Mouse (Mus musculus): Measurements from ENCODE around the gene Hemk1. TPM values are rescaled to one million over a fixed set of nuclear protein-coding genes. Genes with fewer than 3 reads are reported as not detected.

Hemk1 gene
- polyA plus RNA-seq, 1 experiment from 2014 or later, result 9.9 TPM

DNA sequence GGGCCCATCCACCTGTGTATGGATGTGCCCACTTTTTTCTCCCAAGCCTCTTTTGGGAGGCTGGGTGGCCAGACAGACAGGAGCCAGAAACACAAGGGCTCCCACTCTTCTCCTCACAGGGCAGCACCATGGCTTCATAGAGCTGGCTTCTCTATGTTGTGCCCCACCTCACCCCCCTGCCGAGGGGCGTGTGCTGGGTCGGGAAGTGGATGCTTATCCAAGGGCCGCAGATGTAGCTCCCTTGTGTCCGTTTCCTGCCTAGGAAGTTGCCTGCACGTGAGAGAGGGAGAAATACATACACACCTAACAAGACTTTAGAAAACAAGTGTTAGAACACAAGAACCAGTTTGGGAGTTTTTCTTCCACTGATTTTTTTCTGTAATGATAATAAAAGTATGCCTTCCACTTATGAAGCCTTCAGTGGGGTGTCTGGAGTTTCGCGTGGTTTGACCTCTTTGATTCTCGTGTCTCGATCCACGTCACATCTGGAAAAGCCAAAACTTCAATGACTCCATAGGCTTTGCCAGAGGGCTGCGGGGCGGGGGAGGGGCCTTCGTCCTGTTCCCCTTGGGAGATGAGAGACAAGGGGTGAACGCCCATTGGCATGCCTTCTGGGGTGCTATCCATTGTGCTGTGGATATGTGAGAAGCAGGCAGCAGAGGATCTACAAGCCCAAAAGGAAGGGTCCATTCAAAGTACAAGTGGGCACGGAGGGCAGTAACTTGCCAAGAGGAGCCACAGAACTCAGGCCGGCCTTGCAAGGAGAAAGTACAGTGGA, 36.4 kb downstream of the Hemk1 start:
- no peak for ATAC-seq (ENCODE audit: low FRiP score)
- Histone ChIP-seq H3K9me3 (ENCODE audit: control insufficient read depth, low read length) (no peaks in the 10 kb centered on the region), H3K36me3 (ENCODE audit: control insufficient read depth, insufficient read depth, low read length) (0 out of 2 replicates have a peak, but pooled peaks cover 3% of the 10 kb centered on the region), H3K4me1 (ENCODE audit: control insufficient read depth, insufficient read depth, low read length) (peaks cover 6% of the 10 kb centered on the region; the same call in 1 of the 2 replicates), H3K4me2 (no peak overlapping the region), H3K9ac (ENCODE audit: low read length) (no peak overlapping the region), H3K4me3 (ENCODE audit: low read depth, low read length) (no peak overlapping the region), H3K27ac (ENCODE audit: low read depth, low read length) (no peak overlapping the region), H3K27me3 (ENCODE audit: control insufficient read depth, insufficient read depth, low read length) (no peaks in the 10 kb centered on the region)
- 82% methylated on average over 17 of the region's 17 CpGs for WGBS
- no peak for DNase-seq (ENCODE audit: low spot score, missing footprints)

DNA sequence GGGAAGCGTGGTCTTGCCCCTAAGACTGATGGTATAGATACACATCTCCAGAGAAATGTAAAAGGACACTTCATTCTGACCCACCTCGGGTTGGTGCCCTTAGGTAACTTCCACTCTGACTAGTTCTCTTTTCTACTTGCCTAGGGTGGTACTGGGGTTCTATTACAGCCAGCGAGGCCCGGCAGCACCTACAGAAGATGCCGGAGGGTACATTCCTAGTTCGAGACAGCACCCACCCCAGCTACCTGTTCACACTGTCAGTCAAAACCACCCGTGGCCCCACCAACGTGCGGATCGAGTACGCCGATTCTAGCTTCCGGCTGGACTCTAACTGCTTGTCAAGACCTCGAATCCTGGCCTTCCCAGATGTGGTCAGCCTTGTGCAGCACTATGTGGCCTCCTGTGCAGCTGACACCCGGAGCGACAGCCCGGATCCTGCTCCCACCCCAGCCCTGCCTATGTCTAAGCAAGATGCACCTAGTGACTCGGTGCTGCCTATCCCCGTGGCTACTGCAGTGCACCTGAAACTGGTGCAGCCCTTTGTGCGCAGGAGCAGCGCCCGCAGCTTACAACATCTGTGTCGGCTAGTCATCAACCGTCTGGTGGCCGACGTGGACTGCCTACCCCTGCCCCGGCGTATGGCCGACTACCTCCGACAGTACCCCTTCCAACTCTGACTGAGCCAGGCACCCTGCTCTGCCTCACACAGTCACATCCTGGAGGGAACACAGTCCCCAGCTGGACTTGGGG, 37.8 kb downstream of the Hemk1 start:
- 92% methylated on average over 30 of the region's 30 CpGs for WGBS
- no peak overlapping the region for H3K4me3 ChIP-seq (ENCODE audit: low read depth, low read length)
- ATAC-seq (ENCODE audit: low FRiP score), result no peak

DNA sequence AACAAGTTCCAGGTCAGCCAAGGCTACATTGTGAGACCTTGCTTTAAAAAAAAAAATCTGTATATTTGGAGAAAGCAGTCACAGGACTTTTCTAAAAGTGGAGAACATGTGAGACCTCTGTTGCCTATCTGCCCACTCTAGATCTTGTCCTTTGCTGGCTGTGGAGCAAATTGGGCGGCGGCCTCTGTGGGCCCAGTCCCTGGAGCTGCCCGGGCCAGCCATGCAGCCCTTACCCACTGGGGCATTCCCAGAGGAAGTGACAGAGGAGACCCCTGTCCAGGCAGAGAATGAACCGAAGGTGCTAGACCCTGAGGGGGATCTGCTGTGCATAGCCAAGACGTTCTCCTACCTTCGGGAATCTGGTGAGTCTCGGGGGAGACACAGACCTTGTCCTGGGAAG, 38.4 kb downstream of the Hemk1 start:
- WGBS, result 91% methylated on average over 7 of the region's 7 CpGs
- Histone ChIP-seq H3K36me3 (ENCODE audit: control insufficient read depth, insufficient read depth, low read length) (0 out of 2 replicates have a peak, but pooled peaks cover 3% of the 10 kb centered on the region), H3K4me3 (ENCODE audit: low read depth, low read length) (no peak overlapping the region), H3K27me3 (ENCODE audit: control insufficient read depth, insufficient read depth, low read length) (peaks cover 5% of the 10 kb centered on the region), H3K9ac (ENCODE audit: low read length) (no peak overlapping the region), H3K4me2 (no peak overlapping the region), H3K9me3 (ENCODE audit: control insufficient read depth, low read length) (no peaks in the 10 kb centered on the region), H3K4me1 (ENCODE audit: control insufficient read depth, insufficient read depth, low read length) (peaks cover 6% of the 10 kb centered on the region; the same call in 1 of the 2 replicates), H3K27ac (ENCODE audit: low read depth, low read length) (no peak overlapping the region)
- no peak for DNase-seq (ENCODE audit: low spot score, missing footprints)
- ATAC-seq (ENCODE audit: low FRiP score), result no peak

More for the DNA sequence above, 37.8 kb downstream of the Hemk1 start:
- DNase-seq (ENCODE audit: low spot score, missing footprints), result no peak
- H3K4me1 ChIP-seq (ENCODE audit: control insufficient read depth, insufficient read depth, low read length), result peaks cover 6% of the 10 kb centered on the region; the same call in 1 of the 2 replicates
- no peaks in the 10 kb centered on the region for H3K9me3 ChIP-seq (ENCODE audit: control insufficient read depth, low read length)
- no peak overlapping the region for H3K4me2 ChIP-seq
- H3K27ac ChIP-seq (ENCODE audit: low read depth, low read length), result no peak overlapping the region
- H3K36me3 ChIP-seq (ENCODE audit: control insufficient read depth, insufficient read depth, low read length), result 0 out of 2 replicates have a peak, but pooled peaks cover 3% of the 10 kb centered on the region
- peaks cover 4% of the 10 kb centered on the region for H3K27me3 ChIP-seq (ENCODE audit: control insufficient read depth, insufficient read depth, low read length)
- no peak overlapping the region for H3K9ac ChIP-seq (ENCODE audit: low read length)

DNA sequence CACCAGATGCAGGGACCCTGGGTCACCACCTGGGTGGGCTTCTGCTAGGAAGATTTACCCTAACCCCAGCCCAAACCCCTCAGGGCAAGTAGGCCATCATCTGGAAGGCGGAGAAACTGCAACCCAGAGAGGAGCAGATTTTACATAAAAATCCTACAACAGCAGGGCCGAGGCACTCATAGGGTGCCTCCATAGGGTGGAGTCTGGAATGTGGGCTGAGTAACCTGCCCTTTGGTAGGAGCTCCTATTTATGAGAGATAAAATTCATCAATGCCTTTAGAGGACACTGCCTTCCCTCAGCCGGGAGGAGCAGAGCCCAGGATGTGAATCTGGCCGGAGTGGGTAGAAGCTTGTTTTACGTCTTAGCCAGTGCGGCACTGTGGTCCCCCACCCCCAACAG, 39.3 kb downstream of the Hemk1 start:
- H3K36me3 ChIP-seq (ENCODE audit: control insufficient read depth, insufficient read depth, low read length), result 0 out of 2 replicates have a peak, but pooled peaks cover 3% of the 10 kb centered on the region
- no peak overlapping the region for H3K9ac ChIP-seq (ENCODE audit: low read length)
- H3K4me1 ChIP-seq (ENCODE audit: control insufficient read depth, insufficient read depth, low read length), result peaks cover 6% of the 10 kb centered on the region; the same call in 1 of the 2 replicates
- H3K4me2 ChIP-seq, result no peak overlapping the region
- no peak overlapping the region for H3K4me3 ChIP-seq (ENCODE audit: low read depth, low read length)
- no peaks in the 10 kb centered on the region for H3K9me3 ChIP-seq (ENCODE audit: control insufficient read depth, low read length)
- no peak for DNase-seq (ENCODE audit: low spot score, missing footprints)
- H3K27me3 ChIP-seq (ENCODE audit: control insufficient read depth, insufficient read depth, low read length), result peaks cover 5% of the 10 kb centered on the region
- 93% methylated on average over 6 of the region's 6 CpGs for WGBS
- no peak overlapping the region for H3K27ac ChIP-seq (ENCODE audit: low read depth, low read length)
- ATAC-seq (ENCODE audit: low FRiP score), result no peak

DNA sequence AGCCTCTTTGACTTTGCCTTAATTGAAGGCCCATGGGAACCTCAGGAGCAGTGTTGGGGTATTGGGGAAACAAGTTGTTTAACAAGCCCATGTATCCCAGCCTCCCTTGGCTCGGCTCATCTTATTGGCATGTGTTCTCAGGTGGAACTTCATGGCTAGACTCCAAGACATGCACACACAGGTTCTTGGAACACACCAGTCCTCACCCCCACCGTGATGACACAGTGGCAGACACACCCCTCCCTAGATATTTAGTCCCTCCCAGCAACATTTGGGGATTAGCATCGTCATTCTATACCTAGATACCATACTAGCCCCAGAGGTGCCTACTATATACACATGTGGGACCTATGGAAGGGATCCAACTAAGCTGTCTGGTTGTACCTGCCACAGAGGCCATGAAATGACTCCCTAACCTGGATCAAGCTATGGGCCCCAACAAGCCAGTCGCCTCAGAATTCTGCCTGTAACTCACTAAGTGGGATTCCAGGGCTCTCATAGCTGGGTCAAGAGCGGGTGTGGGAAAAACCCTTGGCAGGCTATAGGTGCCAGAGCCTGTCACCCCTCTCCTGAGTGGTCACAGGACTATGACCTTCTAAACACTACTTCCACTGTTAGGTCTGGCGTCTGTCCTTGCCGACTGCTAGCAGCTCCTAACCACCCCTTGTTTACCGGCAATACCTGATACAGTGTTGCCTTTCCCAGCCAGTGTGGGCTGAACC, 39.9 kb downstream of the Hemk1 start:
- ATAC-seq (ENCODE audit: low FRiP score) (no peak), DNase-seq (ENCODE audit: low spot score, missing footprints) (no peak)
- H3K27me3 ChIP-seq (ENCODE audit: control insufficient read depth, insufficient read depth, low read length), result peaks cover 5% of the 10 kb centered on the region
- no peaks in the 10 kb centered on the region for H3K9me3 ChIP-seq (ENCODE audit: control insufficient read depth, low read length)
- H3K9ac ChIP-seq (ENCODE audit: low read length), result no peak overlapping the region
- H3K36me3 ChIP-seq (ENCODE audit: control insufficient read depth, insufficient read depth, low read length), result 0 out of 2 replicates have a peak, but pooled peaks cover 3% of the 10 kb centered on the region
- H3K4me2 ChIP-seq, result no peak overlapping the region
- WGBS, result 90% methylated on average over 8 of the region's 8 CpGs
- no peak overlapping the region for H3K27ac ChIP-seq (ENCODE audit: low read depth, low read length)
- peaks cover 6% of the 10 kb centered on the region; the same call in 1 of the 2 replicates for H3K4me1 ChIP-seq (ENCODE audit: control insufficient read depth, insufficient read depth, low read length)
- no peak overlapping the region for H3K4me3 ChIP-seq (ENCODE audit: low read depth, low read length)

DNA sequence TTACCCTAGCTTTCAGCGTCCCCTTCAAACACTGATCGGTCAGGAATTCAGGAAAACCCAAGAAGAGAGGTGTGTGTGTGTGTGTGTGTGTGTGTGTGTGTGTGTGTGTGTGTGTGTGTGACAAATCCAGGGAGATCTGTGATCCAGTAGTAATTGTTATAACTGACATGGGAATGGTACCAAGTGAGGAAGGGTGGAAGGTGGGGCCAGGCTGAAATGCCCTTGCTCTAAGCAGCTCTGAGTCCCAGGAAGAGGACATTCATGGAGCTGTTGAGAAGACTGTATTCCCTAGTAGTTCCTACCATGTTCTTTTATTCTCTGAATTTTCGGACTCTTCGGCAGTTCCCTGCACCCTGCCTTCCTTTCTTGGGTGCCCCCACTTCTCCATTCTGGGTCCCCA, 40.5 kb downstream of the Hemk1 start:
- Histone ChIP-seq H3K4me1 (ENCODE audit: control insufficient read depth, insufficient read depth, low read length) (peaks cover 6% of the 10 kb centered on the region; the same call in 1 of the 2 replicates), H3K27me3 (ENCODE audit: control insufficient read depth, insufficient read depth, low read length) (peaks cover 5% of the 10 kb centered on the region), H3K27ac (ENCODE audit: low read depth, low read length) (no peak overlapping the region), H3K9ac (ENCODE audit: low read length) (no peak overlapping the region), H3K4me3 (ENCODE audit: low read depth, low read length) (peak overlapping the region; percentile 55; the same call in 1 of the 2 replicates), H3K36me3 (ENCODE audit: control insufficient read depth, insufficient read depth, low read length) (0 out of 2 replicates have a peak, but pooled peaks cover 3% of the 10 kb centered on the region), H3K4me2 (peak overlapping the region; percentile 88), H3K9me3 (ENCODE audit: control insufficient read depth, low read length) (no peaks in the 10 kb centered on the region)
- 93% methylated on average over 4 of the region's 4 CpGs for WGBS
- DNase-seq (ENCODE audit: low spot score, missing footprints) (no peak), ATAC-seq (ENCODE audit: low FRiP score) (no peak)

DNA sequence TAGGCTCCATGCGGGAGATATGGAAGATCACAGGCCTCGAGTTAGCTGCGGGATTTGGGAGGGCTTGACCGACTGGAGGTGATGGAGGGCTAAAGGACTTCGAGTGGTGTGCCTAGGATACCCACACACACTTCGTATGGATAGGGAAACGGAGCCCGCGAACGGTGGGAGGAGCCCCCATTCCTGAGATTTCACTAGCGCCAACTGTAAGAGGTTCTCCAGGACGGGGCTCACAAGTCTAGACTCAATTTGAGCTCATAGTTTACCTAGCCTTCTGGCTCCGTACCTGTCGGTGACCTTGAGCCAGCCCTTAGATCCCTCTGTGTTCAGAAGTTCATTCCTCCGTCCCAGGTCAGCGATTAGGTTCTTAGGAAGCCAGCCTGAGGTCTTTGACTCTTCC, 41.1 kb downstream of the Hemk1 start:
- WGBS, result 17% methylated on average over 16 of the region's 16 CpGs
- ATAC-seq (ENCODE audit: low FRiP score) (no peak; the same call in 1 of the 2 replicates), DNase-seq (ENCODE audit: low spot score, missing footprints) (no peak)
- Histone ChIP-seq H3K4me1 (ENCODE audit: control insufficient read depth, insufficient read depth, low read length) (peaks cover 6% of the 10 kb centered on the region; the same call in 1 of the 2 replicates), H3K27ac (ENCODE audit: low read depth, low read length) (no peak overlapping the region), H3K9me3 (ENCODE audit: control insufficient read depth, low read length) (no peaks in the 10 kb centered on the region), H3K36me3 (ENCODE audit: control insufficient read depth, insufficient read depth, low read length) (0 out of 2 replicates have a peak, but pooled peaks cover 3% of the 10 kb centered on the region), H3K27me3 (ENCODE audit: control insufficient read depth, insufficient read depth, low read length) (peaks cover 5% of the 10 kb centered on the region), H3K9ac (ENCODE audit: low read length) (peak overlapping the region; percentile 74), H3K4me2 (peak overlapping the region; percentile 88), H3K4me3 (ENCODE audit: low read depth, low read length) (peak overlapping the region; percentile 55)

DNA sequence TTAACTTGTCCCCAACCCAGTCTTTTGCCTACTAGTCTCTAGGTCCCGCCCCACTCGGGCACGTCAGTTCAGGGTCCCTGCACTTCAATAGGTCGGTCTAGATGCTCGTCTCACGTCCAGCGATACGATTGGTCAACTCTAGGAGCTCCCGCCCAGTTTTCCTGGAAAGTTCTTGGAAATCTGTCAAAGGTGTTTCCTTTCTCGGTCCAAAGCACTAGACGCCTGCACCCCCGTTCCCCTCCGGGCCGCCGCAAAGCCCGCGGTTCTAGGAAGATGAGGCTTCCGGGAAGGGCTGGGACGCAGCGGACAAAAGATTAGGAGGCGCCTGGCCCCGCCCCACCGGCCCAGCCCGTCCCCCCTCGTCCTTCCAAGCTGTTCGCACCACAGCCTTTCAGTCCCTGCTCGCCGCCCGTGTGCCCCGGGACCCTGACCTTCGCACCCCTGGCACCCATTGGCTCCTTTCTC, 41.6 kb downstream of the Hemk1 start:
- Histone ChIP-seq H3K4me2 (peak overlapping the region; percentile 88), H3K9ac (ENCODE audit: low read length) (peak overlapping the region; percentile 74), H3K27me3 (ENCODE audit: control insufficient read depth, insufficient read depth, low read length) (peaks cover 5% of the 10 kb centered on the region), H3K36me3 (ENCODE audit: control insufficient read depth, insufficient read depth, low read length) (0 out of 2 replicates have a peak, but pooled peaks cover 3% of the 10 kb centered on the region), H3K9me3 (ENCODE audit: control insufficient read depth, low read length) (no peaks in the 10 kb centered on the region), H3K27ac (ENCODE audit: low read depth, low read length) (0 out of 2 replicates have a peak overlapping the region, but pooled peaks have one; percentile 17), H3K4me3 (ENCODE audit: low read depth, low read length) (peak overlapping the region; percentile 55), H3K4me1 (ENCODE audit: control insufficient read depth, insufficient read depth, low read length) (peaks cover 6% of the 10 kb centered on the region; the same call in 1 of the 2 replicates)
- DNase-seq (ENCODE audit: low spot score, missing footprints), result peak; percentile 99
- peak; percentile 97 for ATAC-seq (ENCODE audit: low FRiP score)
- WGBS, result 1% methylated on average over 31 of the region's 31 CpGs

All from midbrain, embryonic 11.5 days (tissue).